Mouse (Mus musculus) E14TG2a.4 (cell line): Measurements from ENCODE around the gene Auts2.

Experiments
- H3K27me3 ChIP-seq: 2 replicates; pipeline ENCODE4 v1.6.1; 2014; ENCODE audit warnings: low read length, control low read depth; ENCODE audit not compliant: insufficient read depth
- H3K36me3 ChIP-seq: 2 replicates; pipeline ENCODE4 v1.6.1; 2014; ENCODE audit warnings: low read length, control low read depth; ENCODE audit not compliant: insufficient read depth
- H3K4me1 ChIP-seq: replicated peaks from 2 replicates; pipeline ENCODE4 v1.6.1; 2014; ENCODE audit warnings: low read depth, low read length, control low read depth
- H3K4me3 ChIP-seq: replicated peaks from 2 replicates; pipeline ENCODE4 v1.5.1; 2014; ENCODE audit warnings: mild to moderate bottlenecking, low read length
- H3K9me3 ChIP-seq: 2 replicates; pipeline ENCODE4 v1.6.1; 2014; ENCODE audit warnings: low read length, control low read depth
- CTCF ChIP-seq: conservative IDR thresholded peaks from 2 replicates; pipeline ENCODE4 v1.5.1; 2014; ENCODE audit warnings: low read length
- NANOG ChIP-seq: IDR thresholded peaks from 2 replicates; pipeline ENCODE4 v1.6.1; 2014; ENCODE audit warnings: borderline replicate concordance, low read length, mixed read lengths
- POU5F1 ChIP-seq: IDR thresholded peaks from 2 replicates; pipeline ENCODE4 v1.6.1; 2014; ENCODE audit warnings: low read length, borderline replicate concordance

Auts2 gene

DNA sequence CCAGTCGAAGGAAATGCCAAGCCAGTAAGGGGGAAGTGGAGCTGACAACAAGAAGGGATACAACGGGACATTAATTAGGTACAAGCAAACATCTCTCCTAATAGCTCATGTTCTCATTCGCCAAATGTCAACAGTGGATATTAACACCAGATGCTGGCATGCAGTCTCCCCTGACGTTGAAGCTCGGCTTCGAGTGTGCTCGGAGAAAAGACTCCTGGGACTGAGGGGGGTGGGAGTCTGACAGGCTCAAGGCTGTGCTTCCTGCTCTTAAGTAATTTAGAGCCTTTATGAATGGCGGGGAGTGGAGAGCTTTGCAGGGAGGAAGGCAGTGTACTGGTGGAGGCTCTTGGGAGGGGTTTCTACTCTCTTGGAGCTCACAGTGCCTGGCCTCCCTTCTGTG lies 687.8 kb downstream of the Auts2 start:
- H3K36me3 ChIP-seq: no peaks in the 10 kb centered on the region
- peaks cover 7% of the 10 kb centered on the region; the same call in 1 of the 2 replicates for H3K9me3 ChIP-seq
- H3K27me3 ChIP-seq: peaks cover 38% of the 10 kb centered on the region
- no peak overlapping the region for H3K4me3 ChIP-seq
- peaks cover 24% of the 10 kb centered on the region for H3K4me1 ChIP-seq
- TF ChIP-seq CTCF (no peak), NANOG (no peak), POU5F1 (no peak)

DNA sequence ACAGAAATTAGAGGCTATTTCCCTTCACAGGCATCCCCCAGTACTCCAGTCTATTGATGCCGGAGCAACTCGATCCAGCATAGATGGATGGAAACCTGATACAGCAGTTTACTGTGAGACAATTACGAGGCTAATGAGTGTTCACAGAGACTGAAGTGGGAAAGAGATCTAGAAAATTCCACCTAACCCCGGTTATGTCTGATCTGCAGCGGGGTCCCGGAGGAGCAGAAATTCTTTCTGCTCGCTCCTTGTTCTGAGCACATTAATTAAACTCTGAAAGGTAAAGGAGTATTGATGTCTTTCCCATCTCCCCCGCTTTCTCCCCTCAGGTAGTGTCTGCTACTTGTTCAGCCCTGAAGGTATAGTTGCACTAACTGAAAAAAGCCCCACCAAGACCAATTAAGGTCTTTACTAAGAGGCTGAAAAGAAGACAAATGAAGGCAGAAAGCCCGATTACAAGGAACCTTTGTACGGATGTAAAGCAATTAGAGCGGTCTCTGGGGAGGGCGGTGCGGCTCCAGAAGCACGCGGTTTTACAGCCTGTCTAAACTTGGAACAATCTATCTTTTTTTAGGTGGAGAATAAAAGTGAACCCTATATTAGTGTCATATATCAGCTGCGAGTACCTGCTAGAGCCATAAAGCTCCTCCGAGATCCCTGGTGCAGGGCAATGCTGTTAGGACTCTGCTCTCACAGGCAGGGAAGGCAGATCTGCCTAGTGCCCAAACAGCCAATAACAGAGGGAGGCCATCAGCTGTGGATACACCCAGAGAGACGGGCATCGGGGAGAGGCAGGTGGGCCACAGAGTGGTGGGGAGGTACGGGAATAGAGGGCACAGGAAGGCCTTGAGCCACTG lies 691.3 kb downstream of the Auts2 start:
- H3K4me3 ChIP-seq: no peak overlapping the region
- H3K36me3 ChIP-seq: no peaks in the 10 kb centered on the region
- peaks cover 42% of the 10 kb centered on the region for H3K27me3 ChIP-seq
- peaks cover 38% of the 10 kb centered on the region for H3K4me1 ChIP-seq
- peaks cover 7% of the 10 kb centered on the region; the same call in 1 of the 2 replicates for H3K9me3 ChIP-seq
- TF ChIP-seq CTCF (no peak), NANOG (peak; percentile 82; the same call in 1 of the 2 replicates)

DNA sequence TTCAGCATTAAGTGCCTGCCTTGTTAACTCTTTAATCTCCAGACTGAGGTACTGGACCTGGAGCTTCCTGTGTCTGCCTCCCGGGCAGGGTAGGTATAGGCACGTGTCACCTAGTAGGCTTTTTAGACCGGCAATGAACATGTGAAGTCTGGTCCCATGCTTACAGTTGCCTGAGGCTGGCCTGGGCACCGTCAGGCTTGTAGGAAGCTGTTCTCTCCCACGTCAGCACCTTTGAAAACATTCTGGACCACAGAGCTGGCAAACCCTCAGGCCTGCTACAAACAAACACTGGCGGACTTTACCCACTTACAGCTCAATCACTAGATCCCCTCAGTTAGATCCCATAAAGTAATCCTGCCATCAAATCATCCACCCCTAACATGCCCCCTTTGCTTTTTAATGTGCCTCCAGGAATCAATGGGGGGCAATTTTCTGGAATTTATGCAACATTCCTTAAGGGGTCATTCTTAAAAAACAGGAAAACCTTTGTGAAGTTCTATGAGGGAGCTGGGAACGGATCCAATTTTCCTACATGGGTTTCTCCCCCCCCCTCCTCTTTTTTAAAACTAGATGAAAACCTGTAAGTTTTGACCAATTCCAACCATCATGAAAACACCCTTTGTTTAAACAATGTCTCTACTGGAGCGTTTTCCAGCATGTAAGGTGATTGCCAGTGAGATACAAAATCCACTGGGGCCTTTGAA lies 692.4 kb downstream of the Auts2 start:
- Histone ChIP-seq H3K27me3 (peaks cover 50% of the 10 kb centered on the region), H3K9me3 (peaks cover 7% of the 10 kb centered on the region; the same call in 1 of the 2 replicates), H3K4me3 (no peak overlapping the region), H3K4me1 (peaks cover 38% of the 10 kb centered on the region), H3K36me3 (no peaks in the 10 kb centered on the region)
- TF ChIP-seq POU5F1: no peak
- TF ChIP-seq NANOG: no peak
- TF ChIP-seq CTCF: no peak

DNA sequence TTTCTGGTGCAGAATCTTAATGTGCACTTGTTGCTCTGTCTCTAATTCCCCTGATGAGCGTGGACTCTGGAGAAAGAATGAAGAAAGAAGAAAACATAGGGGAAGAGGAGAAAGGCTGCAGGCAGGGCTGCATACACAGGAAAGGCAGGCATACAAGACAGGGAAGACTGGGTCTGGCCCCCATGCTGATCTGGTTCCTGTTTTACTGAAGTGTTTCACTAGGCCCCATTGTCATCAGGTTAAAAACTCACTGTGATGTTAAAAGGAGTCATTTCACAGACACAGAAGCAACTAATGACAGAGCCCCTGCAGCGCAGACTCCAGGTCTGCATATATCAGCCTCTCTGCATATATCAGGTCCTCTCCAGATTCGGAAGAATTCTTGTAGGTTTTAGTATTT lies 693.5 kb downstream of the Auts2 start:
- Histone ChIP-seq H3K36me3 (no peaks in the 10 kb centered on the region), H3K27me3 (peaks cover 46% of the 10 kb centered on the region), H3K4me3 (no peak overlapping the region), H3K4me1 (peaks cover 38% of the 10 kb centered on the region), H3K9me3 (peaks cover 7% of the 10 kb centered on the region; the same call in 1 of the 2 replicates)
- TF ChIP-seq NANOG (peak; percentile 94), CTCF (no peak), POU5F1 (no peak; the same call in 1 of the 2 replicates)

DNA sequence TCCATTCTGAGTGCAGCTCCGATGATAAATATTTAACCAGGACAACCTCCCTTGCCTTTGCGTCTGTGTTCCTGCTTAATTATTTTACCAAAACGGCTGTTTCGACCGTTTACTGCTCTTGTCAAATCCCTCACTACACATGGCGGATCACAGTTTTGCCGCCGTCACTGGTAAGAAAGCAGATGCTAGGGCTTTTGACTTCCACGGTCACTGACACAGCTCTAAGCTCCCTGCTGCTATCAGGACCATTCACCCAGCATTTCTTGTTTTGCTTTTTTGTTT lies 698.7 kb downstream of the Auts2 start:
- Histone ChIP-seq H3K9me3 (no peaks in the 10 kb centered on the region; the same call in 1 of the 2 replicates), H3K4me1 (peaks cover 6% of the 10 kb centered on the region), H3K4me3 (no peak overlapping the region), H3K27me3 (peaks cover 40% of the 10 kb centered on the region), H3K36me3 (no peaks in the 10 kb centered on the region)
- no peak for TF ChIP-seq CTCF
- TF ChIP-seq NANOG: no peak
- no peak for TF ChIP-seq POU5F1

DNA sequence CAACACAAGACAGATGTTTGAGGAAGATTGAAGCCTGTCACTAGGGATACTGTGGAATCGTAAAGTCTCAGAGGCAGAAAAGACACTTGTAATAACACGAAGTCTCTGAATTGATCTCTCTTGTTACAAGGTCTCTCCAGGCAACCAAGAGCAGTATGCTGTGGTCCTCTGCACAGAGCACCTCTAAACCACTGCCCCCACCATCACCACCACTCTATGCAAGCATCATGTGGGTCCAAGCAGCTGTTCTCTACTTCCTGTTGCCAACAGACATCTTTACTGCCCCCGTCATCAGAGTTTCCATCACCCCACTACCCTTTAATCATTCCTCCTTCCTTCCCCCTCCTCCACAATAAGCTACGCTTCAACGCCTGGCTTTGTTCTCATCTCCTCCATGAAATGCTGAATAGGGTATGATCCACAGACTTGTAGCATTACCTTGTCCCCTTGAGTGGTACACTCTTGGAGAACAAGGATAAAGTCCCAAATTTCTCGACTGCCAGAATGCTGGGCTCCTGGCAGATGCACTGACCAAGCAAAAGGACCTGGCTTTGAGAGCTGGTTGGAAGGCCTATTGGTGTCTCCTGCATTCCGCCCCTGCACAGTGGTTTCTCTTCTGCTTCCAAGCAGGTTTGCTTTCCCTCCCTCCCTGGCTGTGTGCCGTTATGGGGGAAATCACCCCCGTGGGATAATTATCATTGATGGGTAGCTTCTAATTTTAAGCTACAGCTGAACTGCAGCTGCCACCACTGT lies 699.2 kb downstream of the Auts2 start:
- Histone ChIP-seq H3K9me3 (no peaks in the 10 kb centered on the region; the same call in 1 of the 2 replicates), H3K4me1 (peaks cover 1% of the 10 kb centered on the region), H3K27me3 (peaks cover 40% of the 10 kb centered on the region), H3K36me3 (no peaks in the 10 kb centered on the region), H3K4me3 (no peak overlapping the region)
- no peak for TF ChIP-seq CTCF
- TF ChIP-seq NANOG: no peak
- no peak for TF ChIP-seq POU5F1

DNA sequence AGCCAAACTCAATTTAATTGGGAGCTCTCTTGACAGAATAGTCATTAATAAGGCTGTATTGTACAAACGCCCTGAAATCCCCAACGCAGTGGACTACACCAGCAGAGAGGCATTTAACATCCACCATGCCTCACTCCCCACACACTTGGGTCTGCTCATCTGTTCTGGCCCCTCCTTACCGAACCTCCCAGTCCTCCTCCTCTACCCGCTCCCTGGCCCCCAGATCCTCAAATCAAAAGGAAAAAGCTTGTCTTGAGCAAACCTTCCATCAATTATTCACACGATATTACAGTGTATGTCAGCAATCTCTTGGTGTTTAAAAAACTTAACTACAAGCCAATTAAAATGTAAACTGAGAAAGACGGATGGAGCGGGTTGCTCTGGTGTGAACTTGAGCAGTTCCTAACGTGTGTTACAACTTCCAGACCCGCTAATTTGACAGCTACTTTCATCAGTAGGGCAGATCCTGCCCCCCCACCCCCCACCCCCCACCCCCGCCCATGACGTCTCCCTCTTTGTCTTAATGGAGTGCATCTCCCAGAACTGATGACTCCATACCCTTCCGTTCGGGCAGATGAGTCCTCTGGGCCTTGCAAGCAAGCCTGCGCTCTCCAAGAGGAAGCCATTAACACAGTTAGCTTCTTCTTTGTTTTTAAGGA lies 703.4 kb downstream of the Auts2 start:
- TF ChIP-seq POU5F1: no peak
- no peak for TF ChIP-seq NANOG
- TF ChIP-seq CTCF: no peak
- Histone ChIP-seq H3K4me1 (no peaks in the 10 kb centered on the region), H3K4me3 (no peak overlapping the region), H3K27me3 (peaks cover 14% of the 10 kb centered on the region), H3K36me3 (no peaks in the 10 kb centered on the region), H3K9me3 (no peaks in the 10 kb centered on the region; the same call in 1 of the 2 replicates)

DNA sequence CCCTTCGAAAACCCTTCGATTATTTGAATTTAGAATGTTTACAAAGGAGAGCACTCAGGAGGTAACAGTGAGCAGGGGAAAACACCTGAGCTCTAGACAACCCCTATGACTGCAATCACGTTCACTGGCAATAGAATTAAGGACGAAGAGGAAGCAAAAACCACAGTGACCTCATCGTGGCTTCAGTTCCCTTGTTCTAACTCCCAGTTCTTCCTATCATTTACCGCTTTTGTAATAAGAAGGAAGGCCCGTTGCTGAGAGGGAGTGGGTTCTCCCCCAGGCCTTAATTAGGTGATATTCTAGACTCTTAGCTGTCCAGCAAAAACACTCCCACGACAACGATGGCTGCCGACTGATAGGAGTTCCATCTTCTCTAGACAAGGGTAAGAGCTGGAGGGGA lies 704.1 kb downstream of the Auts2 start:
- Histone ChIP-seq H3K9me3 (no peaks in the 10 kb centered on the region; the same call in 1 of the 2 replicates), H3K36me3 (no peaks in the 10 kb centered on the region), H3K4me3 (no peak overlapping the region), H3K4me1 (no peaks in the 10 kb centered on the region), H3K27me3 (peaks cover 12% of the 10 kb centered on the region)
- TF ChIP-seq NANOG (no peak), POU5F1 (no peak), CTCF (no peak)
